Mouse (Mus musculus) effector memory CD4-positive, alpha-beta T cell, adult 7 months (primary cell): Measurements from ENCODE around the gene Pgbd5. TPM values are rescaled to one million over a fixed set of nuclear protein-coding genes. Genes with fewer than 3 reads are reported as not detected.

Experiments
- polyA plus RNA-seq: library from polyadenylated mRNA; unstranded; fragments of 100-300 nt; shearing (Covaris generic); gene quantifications from one replicate; pipeline ENCODE4 v1.2.1, GENCODE M21; 2017

Pgbd5 gene
- not detected for polyA plus RNA-seq

GRCm38 (mm10) chr8:124439558-124439957, at the start of gene Pgbd5:
Pgbd5 (minus strand) TSS chr8:124439658.

Other genes starting within 250 kb of the Pgbd5 start
- 62.0 TPM for gene Galnt2, start 208.3 kb downstream of the Pgbd5 start, polyA plus RNA-seq
- 50.8 TPM for gene Cog2, start 81.1 kb upstream of the Pgbd5 start, polyA plus RNA-seq
- gene Agt, start 130.0 kb upstream of the Pgbd5 start, polyA plus RNA-seq: not detected
- not detected for gene Capn9, start 136.5 kb upstream of the Pgbd5 start, polyA plus RNA-seq
- 4.1 TPM for gene 2310022B05Rik, start 223.7 kb upstream of the Pgbd5 start, polyA plus RNA-seq